Mouse (Mus musculus): ENCODE results near the gene Bmpr2. TPM values are rescaled to one million over a fixed set of nuclear protein-coding genes. Genes with fewer than 3 reads are reported as not detected.

Bmpr2 gene
- polyA plus RNA-seq, 1 experiment from 2014 or later = 4.3 TPM

GRCm38 (mm10) chr1:59829410-59829809 is 66.2 kb downstream of the Bmpr2 start:
- Histone ChIP-seq H3K4me3 (ENCODE audit: low read length) (no peak overlapping the region), H3K4me1 (ENCODE audit: control insufficient read depth, insufficient read depth, low read length) (no peaks in the 10 kb centered on the region), H3K9me3 (ENCODE audit: control insufficient read depth, low read length) (no peaks in the 10 kb centered on the region), H3K27ac (ENCODE audit: low read length) (no peak overlapping the region), H3K27me3 (replicated peaks; ENCODE audit: control insufficient read depth, insufficient read depth, low read length) (no peaks in the 10 kb centered on the region), H3K4me2 (ENCODE audit: low read depth, low read length) (no peak overlapping the region), H3K36me3 (ENCODE audit: control insufficient read depth, insufficient read depth, low read length) (no peaks in the 10 kb centered on the region), H3K9ac (ENCODE audit: low read depth, low read length) (no peak overlapping the region)
- ATAC-seq = no peak
- WGBS = 66% methylated on average over 2 of the region's 2 CpGs

- no peaks in the 10 kb centered on the region for H3K27me3 ChIP-seq (replicated peaks; ENCODE audit: control insufficient read depth, insufficient read depth, low read length)
- H3K4me2 ChIP-seq (ENCODE audit: low read depth, low read length) = no peak overlapping the region
- no peaks in the 10 kb centered on the region for H3K36me3 ChIP-seq (ENCODE audit: control insufficient read depth, insufficient read depth, low read length)
- no peaks in the 10 kb centered on the region for H3K4me1 ChIP-seq (ENCODE audit: control insufficient read depth, insufficient read depth, low read length)
- no peak overlapping the region for H3K27ac ChIP-seq (ENCODE audit: low read length)
- no peak overlapping the region for H3K9ac ChIP-seq (ENCODE audit: low read depth, low read length)
- 73% methylated on average over 6 of the region's 6 CpGs for WGBS
- ATAC-seq = no peak
- no peaks in the 10 kb centered on the region for H3K9me3 ChIP-seq (ENCODE audit: control insufficient read depth, low read length)
- H3K4me3 ChIP-seq (ENCODE audit: low read length) = no peak overlapping the region
Measured at GRCm38 (mm10) chr1:59830194-59830593, 67.0 kb downstream of the Bmpr2 start.

GRCm38 (mm10) chr1:59833723-59834122 is 70.5 kb downstream of the Bmpr2 start:
- H3K9ac ChIP-seq (ENCODE audit: low read depth, low read length) = no peak overlapping the region
- no peak overlapping the region for H3K4me2 ChIP-seq (ENCODE audit: low read depth, low read length)
- no peaks in the 10 kb centered on the region for H3K9me3 ChIP-seq (ENCODE audit: control insufficient read depth, low read length)
- peak overlapping the region; percentile 3; the same call in 1 of the 2 replicates for H3K27ac ChIP-seq (ENCODE audit: low read length)
- no peaks in the 10 kb centered on the region for H3K36me3 ChIP-seq (ENCODE audit: control insufficient read depth, insufficient read depth, low read length)
- H3K27me3 ChIP-seq (replicated peaks; ENCODE audit: control insufficient read depth, insufficient read depth, low read length) = no peaks in the 10 kb centered on the region
- WGBS = 3% methylated on average over 2 of the region's 2 CpGs
- peak; percentile 89 for ATAC-seq
- H3K4me3 ChIP-seq (ENCODE audit: low read length) = no peak overlapping the region
- H3K4me1 ChIP-seq (ENCODE audit: control insufficient read depth, insufficient read depth, low read length) = no peaks in the 10 kb centered on the region

- no peak for ATAC-seq
- Histone ChIP-seq H3K4me1 (ENCODE audit: control insufficient read depth, insufficient read depth, low read length) (no peaks in the 10 kb centered on the region), H3K27me3 (replicated peaks; ENCODE audit: control insufficient read depth, insufficient read depth, low read length) (no peaks in the 10 kb centered on the region), H3K9ac (ENCODE audit: low read depth, low read length) (no peak overlapping the region), H3K4me2 (ENCODE audit: low read depth, low read length) (no peak overlapping the region), H3K36me3 (ENCODE audit: control insufficient read depth, insufficient read depth, low read length) (0 out of 2 replicates have a peak, but pooled peaks cover 3% of the 10 kb centered on the region), H3K4me3 (ENCODE audit: low read length) (no peak overlapping the region), H3K9me3 (ENCODE audit: control insufficient read depth, low read length) (no peaks in the 10 kb centered on the region), H3K27ac (ENCODE audit: low read length) (no peak overlapping the region)
- 84% methylated on average over 8 of the region's 8 CpGs for WGBS
Measured at GRCm38 (mm10) chr1:59848327-59848726, 85.1 kb downstream of the Bmpr2 start.

- WGBS = 90% methylated on average over 1 of the region's 1 CpGs
Measured at GRCm38 (mm10) chr1:59859046-59859445, 95.8 kb downstream of the Bmpr2 start.

GRCm38 (mm10) chr1:59862144-59862543 is 98.9 kb downstream of the Bmpr2 start:
- Histone ChIP-seq H3K27ac (ENCODE audit: low read length) (no peak overlapping the region), H3K4me1 (ENCODE audit: control insufficient read depth, insufficient read depth, low read length) (no peaks in the 10 kb centered on the region), H3K4me3 (ENCODE audit: low read length) (no peak overlapping the region), H3K9me3 (ENCODE audit: control insufficient read depth, low read length) (no peaks in the 10 kb centered on the region), H3K27me3 (replicated peaks; ENCODE audit: control insufficient read depth, insufficient read depth, low read length) (no peaks in the 10 kb centered on the region), H3K36me3 (ENCODE audit: control insufficient read depth, insufficient read depth, low read length) (peaks cover 10% of the 10 kb centered on the region; the same call in 1 of the 2 replicates), H3K9ac (ENCODE audit: low read depth, low read length) (no peak overlapping the region), H3K4me2 (ENCODE audit: low read depth, low read length) (no peak overlapping the region)
- WGBS = 73% methylated on average over 1 of the region's 1 CpGs
- no peak for ATAC-seq

More at GRCm38 (mm10) chr1:59859046-59859445, 95.8 kb downstream of the Bmpr2 start:
- Histone ChIP-seq H3K9me3 (ENCODE audit: control insufficient read depth, low read length) (no peaks in the 10 kb centered on the region), H3K4me1 (ENCODE audit: control insufficient read depth, insufficient read depth, low read length) (no peaks in the 10 kb centered on the region), H3K27me3 (replicated peaks; ENCODE audit: control insufficient read depth, insufficient read depth, low read length) (no peaks in the 10 kb centered on the region), H3K9ac (ENCODE audit: low read depth, low read length) (no peak overlapping the region), H3K4me3 (ENCODE audit: low read length) (no peak overlapping the region), H3K4me2 (ENCODE audit: low read depth, low read length) (no peak overlapping the region), H3K36me3 (ENCODE audit: control insufficient read depth, insufficient read depth, low read length) (peaks cover 10% of the 10 kb centered on the region; the same call in 1 of the 2 replicates), H3K27ac (ENCODE audit: low read length) (no peak overlapping the region)
- ATAC-seq = no peak

- Histone ChIP-seq H3K9me3 (ENCODE audit: control insufficient read depth, low read length) (no peaks in the 10 kb centered on the region), H3K36me3 (ENCODE audit: control insufficient read depth, insufficient read depth, low read length) (peaks cover 12% of the 10 kb centered on the region; the same call in 1 of the 2 replicates), H3K9ac (ENCODE audit: low read depth, low read length) (no peak overlapping the region), H3K4me3 (ENCODE audit: low read length) (no peak overlapping the region), H3K27ac (ENCODE audit: low read length) (no peak overlapping the region), H3K4me2 (ENCODE audit: low read depth, low read length) (no peak overlapping the region), H3K4me1 (ENCODE audit: control insufficient read depth, insufficient read depth, low read length) (no peaks in the 10 kb centered on the region), H3K27me3 (replicated peaks; ENCODE audit: control insufficient read depth, insufficient read depth, low read length) (no peaks in the 10 kb centered on the region)
- ATAC-seq = no peak
- WGBS = 92% methylated on average over 5 of the region's 5 CpGs
Measured at GRCm38 (mm10) chr1:59868041-59868440, 104.8 kb downstream of the Bmpr2 start.

GRCm38 (mm10) chr1:59874023-59874422 is 110.8 kb downstream of the Bmpr2 start:
- Histone ChIP-seq H3K4me1 (ENCODE audit: control insufficient read depth, insufficient read depth, low read length) (no peaks in the 10 kb centered on the region), H3K4me2 (ENCODE audit: low read depth, low read length) (no peak overlapping the region), H3K9me3 (ENCODE audit: control insufficient read depth, low read length) (no peaks in the 10 kb centered on the region), H3K36me3 (ENCODE audit: control insufficient read depth, insufficient read depth, low read length) (peaks cover 3% of the 10 kb centered on the region; the same call in 1 of the 2 replicates), H3K27ac (ENCODE audit: low read length) (no peak overlapping the region), H3K9ac (ENCODE audit: low read depth, low read length) (no peak overlapping the region), H3K4me3 (ENCODE audit: low read length) (no peak overlapping the region), H3K27me3 (replicated peaks; ENCODE audit: control insufficient read depth, insufficient read depth, low read length) (no peaks in the 10 kb centered on the region)
- no peak for ATAC-seq
- 82% methylated on average over 3 of the region's 3 CpGs for WGBS

GRCm38 (mm10) chr1:59878098-59878497 is 114.9 kb downstream of the Bmpr2 start:
- no peak overlapping the region for H3K4me2 ChIP-seq (ENCODE audit: low read depth, low read length)
- H3K36me3 ChIP-seq (ENCODE audit: control insufficient read depth, insufficient read depth, low read length) = no peaks in the 10 kb centered on the region; the same call in 1 of the 2 replicates
- WGBS = 92% methylated on average over 7 of the region's 7 CpGs
- H3K4me3 ChIP-seq (ENCODE audit: low read length) = no peak overlapping the region
- no peaks in the 10 kb centered on the region for H3K27me3 ChIP-seq (replicated peaks; ENCODE audit: control insufficient read depth, insufficient read depth, low read length)
- no peaks in the 10 kb centered on the region for H3K4me1 ChIP-seq (ENCODE audit: control insufficient read depth, insufficient read depth, low read length)
- H3K27ac ChIP-seq (ENCODE audit: low read length) = no peak overlapping the region
- ATAC-seq = no peak
- H3K9ac ChIP-seq (ENCODE audit: low read depth, low read length) = no peak overlapping the region
- H3K9me3 ChIP-seq (ENCODE audit: control insufficient read depth, low read length) = no peaks in the 10 kb centered on the region
